Mouse (Mus musculus) CD4-positive, CD25-positive, alpha-beta regulatory T cell, adult 4 months (primary cell): ENCODE data around the gene Stambpl1. TPM values are rescaled to one million over a fixed set of nuclear protein-coding genes. Genes with fewer than 3 reads are reported as not detected.

Experiments used
- ATAC-seq: one replicate; pipeline ENCODE4 v1.8.0; 2017
- polyA plus RNA-seq, 2 experiments: library from polyadenylated mRNA; unstranded; fragments of 100-300 nt; shearing (Covaris generic); gene quantifications; one replicate each; pipeline ENCODE4 v1.2.1; 2017

Stambpl1 gene
- polyA plus RNA-seq, 2 experiments from 2014 or later: 87.6 to 100 TPM

DNA sequence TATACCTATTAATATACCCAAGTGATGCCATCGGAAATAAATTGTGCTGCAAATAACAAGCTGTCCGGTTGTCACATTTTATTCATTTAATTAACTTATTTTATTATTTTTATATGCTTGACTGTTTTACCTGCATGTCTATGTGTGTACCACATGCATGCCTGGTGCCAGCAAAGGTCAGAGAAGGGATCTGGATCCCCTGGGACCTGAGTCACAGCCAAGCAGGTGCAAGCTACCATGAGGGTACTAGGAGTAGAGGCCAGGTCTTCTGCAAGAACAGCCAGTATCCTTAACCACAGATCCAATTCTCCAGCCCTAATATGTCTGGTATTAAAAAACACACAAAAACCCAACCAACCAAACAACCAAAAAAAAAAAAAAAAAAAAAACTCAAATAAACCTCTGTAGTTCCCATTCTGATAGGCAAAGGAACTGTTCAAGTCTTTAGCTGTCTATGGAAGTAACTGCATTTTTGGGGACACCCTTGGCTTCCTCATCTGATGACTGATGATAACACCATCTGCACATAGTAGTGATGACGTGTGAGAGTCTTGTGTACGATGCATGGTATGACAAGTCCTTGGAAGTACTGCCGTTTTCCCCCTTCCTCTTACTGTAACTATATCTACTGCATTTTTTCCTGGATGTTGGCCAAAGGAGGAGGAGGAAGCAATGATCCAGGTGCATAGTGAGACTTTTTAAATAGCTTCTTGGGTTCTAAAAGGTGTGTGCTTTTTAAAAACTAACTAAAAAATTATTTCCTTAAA is 48.4 kb downstream of the Stambpl1 start:
- no peak for ATAC-seq

GRCm38 (mm10) chr19:34241247-34241915 is 49.4 kb downstream of the Stambpl1 start:
- ATAC-seq: peak; percentile 46

GRCm38 (mm10) chr19:34242925-34243324 is 50.9 kb downstream of the Stambpl1 start:
- no peak for ATAC-seq

DNA sequence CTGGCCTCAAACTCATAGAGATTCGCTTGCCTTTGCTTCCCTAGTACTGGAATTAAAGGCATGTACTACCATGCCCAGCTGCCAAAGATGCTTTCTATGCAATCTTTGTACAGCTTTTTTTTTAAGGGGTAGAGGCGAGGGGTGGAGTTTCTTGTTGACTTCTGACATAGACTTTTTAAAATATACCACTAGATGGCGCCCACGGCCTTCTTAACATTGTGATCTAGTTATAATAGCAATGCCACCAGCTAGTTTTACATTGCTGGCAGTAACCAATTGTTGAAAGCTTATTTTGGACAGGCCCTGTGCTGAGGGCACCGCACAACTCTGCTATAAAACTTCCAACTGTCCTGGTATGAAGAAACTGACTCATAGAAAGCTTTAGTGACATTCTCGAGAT is 52.0 kb downstream of the Stambpl1 start:
- peak; percentile 74 for ATAC-seq

DNA sequence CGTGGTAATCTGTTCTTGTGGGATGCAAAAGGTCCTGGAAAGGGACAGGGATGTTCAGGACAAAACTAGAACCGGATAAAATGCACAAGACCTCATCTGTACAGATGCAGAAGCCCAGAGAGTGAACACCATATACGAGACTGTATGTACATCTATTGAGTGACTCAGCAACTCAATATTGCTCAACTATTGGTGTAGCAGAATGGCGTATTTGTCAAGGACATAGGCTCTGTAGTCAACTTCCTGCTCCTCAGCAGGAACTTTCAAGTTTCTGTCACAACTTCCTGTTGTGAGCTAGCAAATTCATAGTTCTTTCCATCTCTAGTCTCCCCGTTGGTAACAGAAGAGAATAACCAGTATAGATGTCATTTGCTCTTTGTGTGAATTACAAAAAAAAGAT is 56.5 kb downstream of the Stambpl1 start:
- ATAC-seq: peak; percentile 81

DNA sequence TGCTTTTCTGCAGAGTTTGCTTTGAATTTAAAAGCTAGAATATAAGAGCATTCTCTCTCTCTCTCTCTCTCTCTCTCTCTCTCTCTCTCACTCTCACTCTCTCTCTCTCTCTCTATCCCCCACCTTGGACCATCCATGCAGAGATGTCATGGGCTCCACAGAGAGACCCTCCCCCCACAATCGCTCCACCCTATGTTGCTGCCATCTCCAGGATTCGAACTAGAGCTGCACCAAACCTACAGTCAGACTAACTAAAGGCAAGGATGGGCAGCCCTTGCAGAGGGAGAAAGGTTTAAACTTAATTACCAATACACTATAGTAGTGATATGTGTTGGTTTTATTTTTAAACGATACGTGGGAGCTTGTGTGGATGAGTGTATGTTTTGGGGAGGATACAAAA is 58.6 kb downstream of the Stambpl1 start:
- no peak for ATAC-seq

GRCm38 (mm10) chr19:34251900-34252299 is 59.9 kb downstream of the Stambpl1 start:
- no peak for ATAC-seq

GRCm38 (mm10) chr19:34252450-34252849 is 60.4 kb downstream of the Stambpl1 start:
- no peak for ATAC-seq

DNA sequence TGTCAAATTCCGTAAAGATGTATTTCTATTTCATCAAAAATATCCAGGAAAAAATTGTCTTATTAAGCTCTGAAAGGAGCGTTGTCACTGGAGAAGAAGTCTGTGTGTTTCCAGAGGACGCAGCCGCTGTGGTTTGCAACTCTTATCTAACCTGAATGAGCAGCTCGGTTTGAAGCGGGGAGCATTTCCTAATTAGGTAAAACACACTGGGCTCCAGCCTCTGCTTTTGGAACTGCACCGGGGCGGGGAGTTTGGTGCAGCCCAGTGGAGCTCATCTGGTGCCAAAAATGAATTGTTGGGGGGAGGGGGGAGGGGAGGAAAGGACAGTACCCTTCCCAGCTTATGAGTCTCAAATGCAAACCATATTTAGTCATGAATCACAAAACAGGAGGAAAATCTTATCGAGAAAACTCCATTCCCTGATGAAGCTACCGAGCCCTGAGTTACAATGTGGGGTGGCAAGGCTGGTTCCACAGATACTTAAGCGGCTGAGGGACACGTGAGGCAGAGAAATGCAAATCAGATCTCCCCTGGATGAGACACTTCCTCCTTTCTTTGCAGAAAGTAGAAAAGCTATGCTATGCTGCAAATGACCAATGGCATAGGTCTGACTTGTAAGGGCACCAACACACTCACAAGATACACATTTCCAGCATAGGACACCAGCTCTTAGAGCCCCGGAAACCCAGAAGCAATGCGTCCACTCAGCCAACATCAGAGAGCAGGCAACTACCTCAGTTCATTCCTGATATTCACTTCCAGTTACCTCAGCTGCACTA is 62.3 kb downstream of the Stambpl1 start:
- peak; percentile 62 for ATAC-seq

DNA sequence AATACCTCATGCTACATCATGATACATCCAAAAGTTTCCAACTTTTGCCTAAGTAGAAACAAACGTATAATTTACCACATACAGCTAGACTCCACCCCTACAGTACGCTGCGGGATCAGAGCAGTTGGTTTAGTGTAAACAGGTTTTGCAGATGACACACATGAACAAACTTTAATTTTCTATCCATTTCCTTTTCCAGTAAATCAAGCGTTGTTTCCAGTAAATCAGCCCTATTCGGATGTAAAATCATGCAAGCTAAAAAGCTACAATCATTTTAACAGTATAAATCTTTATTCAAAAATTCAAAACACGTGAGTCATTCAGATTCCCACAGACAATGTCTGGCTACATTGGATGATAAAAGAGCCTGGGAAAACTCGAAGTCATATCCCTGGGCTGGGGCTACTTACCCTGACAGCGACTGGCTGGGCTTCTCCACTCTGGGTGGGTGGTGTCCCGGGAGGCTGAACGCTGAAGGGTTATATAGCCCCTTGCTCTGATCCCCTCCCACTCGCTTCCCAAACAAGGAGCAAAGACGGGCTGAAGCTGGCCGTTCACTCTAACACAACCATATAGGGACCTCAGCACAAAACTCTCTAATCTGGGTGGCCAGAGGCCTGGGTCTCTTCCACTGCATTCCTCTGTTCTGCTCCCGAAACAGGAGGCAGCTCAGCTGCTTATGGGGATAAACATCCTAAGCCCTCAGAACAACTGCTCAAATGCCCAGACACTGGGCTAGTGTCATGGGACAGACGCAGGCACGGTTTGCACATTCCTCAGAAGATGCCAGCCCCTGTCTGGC is 63.1 kb downstream of the Stambpl1 start, which contains the start of gene Acta2:
Gene Acta2 (minus strand): TSS at position 711 of the 802 bp plus-strand sequence.
- no peak for ATAC-seq

DNA sequence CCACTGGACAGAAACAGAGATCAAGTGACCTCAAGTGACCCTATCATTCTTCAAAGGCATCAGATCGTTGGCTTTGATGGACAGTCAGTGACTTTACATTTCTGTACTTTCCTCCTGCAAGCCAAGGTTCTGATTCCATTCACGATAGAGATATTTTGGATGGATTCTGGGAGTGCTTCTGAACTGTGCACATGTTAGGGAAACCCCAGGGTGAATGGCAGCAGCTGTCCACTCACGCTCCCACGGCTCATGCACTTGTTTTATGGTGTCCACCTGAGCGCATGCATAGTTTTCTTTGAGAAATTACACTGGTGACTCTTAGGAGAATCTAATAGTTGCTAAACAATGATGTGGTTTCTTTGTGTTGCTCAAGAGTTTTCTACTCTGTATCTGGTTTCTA is 64.1 kb downstream of the Stambpl1 start:
- no peak for ATAC-seq

DNA sequence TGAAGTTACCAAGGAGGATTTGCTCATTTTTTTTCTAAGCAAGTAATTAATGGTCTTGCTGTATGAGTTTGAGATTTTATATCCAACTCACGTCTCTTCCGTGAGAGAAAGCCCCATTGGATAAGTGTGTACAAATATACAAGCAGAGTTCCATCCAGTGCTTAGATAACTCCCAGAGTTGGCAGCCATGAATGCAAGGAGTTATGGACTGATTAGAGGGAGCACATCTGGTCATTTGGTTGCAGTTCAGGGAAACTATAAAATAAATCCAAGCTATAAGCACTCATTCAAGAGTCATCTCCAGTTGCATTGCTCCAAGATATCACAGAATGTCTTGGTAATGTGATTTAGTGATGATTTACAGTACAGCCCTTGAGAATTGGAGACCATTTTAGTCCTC is 64.9 kb downstream of the Stambpl1 start:
- ATAC-seq: no peak

DNA sequence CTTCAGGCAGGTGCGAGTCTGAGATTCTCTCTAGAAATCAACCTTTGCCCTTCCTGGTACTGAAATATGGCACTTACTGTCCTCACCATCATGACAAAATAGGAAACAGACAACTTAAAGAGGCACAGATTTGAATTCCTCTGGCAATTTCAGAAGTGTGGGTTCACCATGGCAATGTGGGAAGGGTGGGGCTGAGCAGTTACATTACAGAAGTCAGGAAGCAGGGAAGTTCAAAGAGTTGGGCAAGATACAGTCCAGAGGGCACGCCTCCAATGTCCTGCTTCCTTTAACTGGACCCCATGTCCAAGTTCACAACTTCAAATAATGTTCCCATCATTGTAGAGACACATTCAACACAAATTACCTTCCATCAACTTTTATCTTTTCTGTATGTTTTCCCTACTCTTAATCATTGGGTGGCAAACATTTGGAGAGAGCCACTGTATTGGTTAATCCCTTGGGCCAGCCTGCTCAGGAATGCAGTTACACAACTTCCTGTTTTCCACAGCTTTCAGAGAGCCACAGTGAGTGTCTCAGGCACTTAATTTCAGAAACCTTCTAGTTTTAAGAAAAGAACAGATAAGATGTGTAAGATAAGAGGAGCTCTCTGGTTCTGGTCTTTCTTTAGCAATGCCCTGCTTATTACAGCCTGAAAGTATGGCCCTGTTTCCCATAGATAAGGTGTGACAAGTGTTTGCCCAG is 70.4 kb downstream of the Stambpl1 start:
- no peak for ATAC-seq

DNA sequence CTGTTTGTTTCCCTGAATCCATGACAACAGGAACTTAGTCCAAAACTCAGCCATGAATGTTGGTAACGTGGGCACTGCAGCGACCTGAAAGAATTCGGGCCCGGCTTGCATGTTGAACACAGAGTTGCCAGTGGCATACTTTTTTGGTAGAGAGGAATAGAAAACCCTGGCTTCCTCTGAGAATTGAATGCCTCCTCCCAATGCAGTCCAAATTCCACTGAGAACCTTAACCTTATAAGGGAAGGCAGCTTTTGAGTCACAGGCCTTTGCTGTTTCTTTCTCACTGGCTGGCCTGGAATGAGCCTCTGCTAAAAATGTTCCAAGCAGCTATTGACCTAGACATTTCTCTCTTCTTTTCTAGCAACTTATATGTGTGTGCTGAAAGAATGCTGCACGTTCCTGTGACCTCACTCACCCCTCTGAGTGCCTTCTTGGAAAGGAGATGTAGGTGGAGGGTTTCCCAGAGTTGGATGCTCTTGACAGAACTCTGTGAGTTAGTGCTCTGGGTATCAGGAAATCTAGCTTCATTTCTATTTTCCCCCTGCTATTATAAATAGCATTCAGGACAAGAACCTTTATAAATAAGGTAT is 73.7 kb downstream of the Stambpl1 start:
- no peak for ATAC-seq

DNA sequence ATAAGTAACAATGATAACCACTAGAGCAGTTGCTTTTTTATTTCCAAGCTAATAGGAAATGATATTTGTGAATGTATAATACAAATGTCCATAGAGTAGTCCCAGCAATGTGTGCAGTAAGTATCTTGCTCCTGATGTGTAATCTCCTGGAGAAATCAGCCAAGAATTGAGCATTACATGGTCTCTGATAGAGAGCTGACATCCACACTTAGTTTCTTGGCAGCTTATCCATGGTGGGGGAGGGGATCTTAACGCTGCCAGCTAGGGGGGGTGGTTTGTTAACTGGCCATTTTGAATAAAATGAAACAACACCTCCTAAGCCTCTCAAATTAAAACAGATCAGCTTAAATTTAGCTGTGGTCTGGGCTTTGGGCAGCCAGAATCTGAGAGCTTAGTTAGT is 77.0 kb downstream of the Stambpl1 start:
- no peak for ATAC-seq

DNA sequence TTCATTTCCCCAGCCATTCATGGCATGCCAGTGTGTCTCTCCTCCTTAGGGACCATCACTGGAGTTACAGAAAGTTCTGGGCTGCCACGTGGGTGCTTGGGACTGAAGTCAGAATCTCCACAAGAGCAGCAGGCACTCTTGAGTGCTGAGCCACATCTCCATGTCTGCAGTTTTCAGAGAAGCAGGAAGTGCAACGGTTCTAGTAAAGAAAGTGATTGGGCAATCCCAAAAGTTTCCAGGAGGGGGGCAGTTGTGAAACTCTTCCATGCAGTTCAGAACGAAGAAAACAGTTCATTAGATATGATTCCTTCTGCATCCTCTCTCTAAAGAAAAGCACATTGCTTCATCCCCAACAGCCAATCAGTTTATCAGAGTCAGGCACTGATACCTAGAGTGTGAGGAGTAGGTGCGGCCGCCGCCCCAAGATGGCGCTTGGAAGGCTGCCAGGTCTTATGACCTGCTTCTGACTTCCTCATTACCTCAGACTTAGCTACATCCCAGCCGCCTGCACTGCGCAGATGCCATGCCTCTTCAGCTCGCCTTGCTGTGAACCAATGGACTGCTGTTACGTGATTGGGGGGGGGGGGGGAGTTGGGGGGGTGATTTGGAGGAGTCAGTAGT is 78.2 kb downstream of the Stambpl1 start:
- ATAC-seq: no peak

- no peak for ATAC-seq
Observed at GRCm38 (mm10) chr19:34270824-34271464, 78.9 kb downstream of the Stambpl1 start.

DNA sequence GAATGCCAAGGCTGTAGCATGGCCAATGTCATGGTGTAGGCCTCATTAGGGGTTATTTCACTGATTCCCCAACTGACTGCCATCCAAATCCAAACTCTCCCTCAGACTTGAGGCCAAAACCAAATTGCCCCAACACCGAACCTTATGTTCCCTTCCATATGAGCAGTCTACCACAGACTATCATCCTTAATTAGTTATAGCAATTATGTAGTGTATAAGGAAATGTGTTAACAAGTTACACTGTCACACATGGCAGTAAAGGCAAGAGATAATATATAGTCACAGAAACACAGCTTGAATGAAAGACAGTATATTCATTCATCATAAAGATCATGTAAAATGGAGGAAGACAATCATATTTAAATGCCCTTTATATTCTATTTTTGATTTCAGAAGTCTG is 81.0 kb downstream of the Stambpl1 start:
- no peak for ATAC-seq

DNA sequence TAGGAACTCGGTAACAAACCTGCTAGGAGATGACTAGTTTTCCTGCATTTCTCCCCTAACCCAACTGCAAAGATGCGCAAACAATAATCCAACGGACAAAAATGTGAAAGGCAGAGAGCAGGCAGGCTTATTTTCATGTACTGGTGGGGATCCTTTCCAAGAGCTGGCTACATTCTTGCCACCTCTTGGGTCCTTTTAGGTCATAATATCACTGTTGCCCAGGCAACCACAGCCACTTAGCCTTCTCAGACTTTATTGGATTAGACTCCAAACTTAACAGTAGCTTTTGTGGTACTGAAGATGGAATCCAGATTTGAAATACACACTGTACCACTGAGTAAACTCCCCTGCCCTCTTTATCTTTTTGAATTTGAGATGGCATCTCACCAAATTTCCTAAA is 86.0 kb downstream of the Stambpl1 start:
- ATAC-seq: no peak

DNA sequence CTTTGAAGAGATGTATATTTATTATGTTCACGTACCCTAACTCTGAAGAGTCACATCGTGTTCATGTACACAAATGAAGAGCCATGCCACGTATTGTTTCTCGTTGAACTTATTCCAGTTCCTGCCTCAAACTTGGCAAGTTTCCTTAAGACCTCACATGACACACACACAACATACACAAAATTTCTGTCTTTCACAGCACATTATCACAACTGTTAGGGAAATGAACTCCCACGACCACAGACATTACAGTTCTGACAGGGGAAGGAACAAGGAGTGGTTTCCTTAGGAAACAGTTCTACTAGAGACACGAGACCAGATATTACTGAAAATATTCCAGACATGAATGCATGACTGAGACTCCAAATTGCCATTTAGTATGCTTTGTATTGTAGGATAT is 91.6 kb downstream of the Stambpl1 start:
- ATAC-seq: no peak

GRCm38 (mm10) chr19:34284383-34284782 is 92.4 kb downstream of the Stambpl1 start:
- ATAC-seq: no peak
